Mouse (Mus musculus) cerebellum, adult 11-12 months (tissue): ENCODE results near the gene Sgpp2.

Experiments
- DNase-seq: peaks from one replicate; pipeline ENCODE4 v3.0.0; 2022

The Sgpp2 gene

GRCm38 (mm10) chr1:78409396-78409795 is 99.3 kb downstream of the Sgpp2 start:
- DNase-seq = no peak

- no peak for DNase-seq
Measured at GRCm38 (mm10) chr1:78412668-78413067, 102.5 kb downstream of the Sgpp2 start.

GRCm38 (mm10) chr1:78414421-78414820 is 104.3 kb downstream of the Sgpp2 start:
- DNase-seq = no peak

GRCm38 (mm10) chr1:78417154-78417911 is 107.2 kb downstream of the Sgpp2 start:
- DNase-seq = no peak

GRCm38 (mm10) chr1:78419593-78419992 is 109.4 kb downstream of the Sgpp2 start:
- DNase-seq = peak; percentile 68

- no peak for DNase-seq
Measured at GRCm38 (mm10) chr1:78420271-78420670, 110.1 kb downstream of the Sgpp2 start.

- DNase-seq = no peak
Measured at GRCm38 (mm10) chr1:78421749-78422148, 111.6 kb downstream of the Sgpp2 start.

GRCm38 (mm10) chr1:78422576-78422975 is 112.4 kb downstream of the Sgpp2 start:
- no peak for DNase-seq

- no peak for DNase-seq
Measured at GRCm38 (mm10) chr1:78424848-78425247, 114.7 kb downstream of the Sgpp2 start.

GRCm38 (mm10) chr1:78425309-78425708 is 115.2 kb downstream of the Sgpp2 start:
- no peak for DNase-seq

- no peak for DNase-seq
Measured at GRCm38 (mm10) chr1:78425793-78426700, 115.9 kb downstream of the Sgpp2 start.

GRCm38 (mm10) chr1:78426841-78427240 is 116.7 kb downstream of the Sgpp2 start:
- no peak for DNase-seq

GRCm38 (mm10) chr1:78428851-78429250 is 118.7 kb downstream of the Sgpp2 start:
- DNase-seq = no peak

GRCm38 (mm10) chr1:78433472-78433871 is 123.3 kb downstream of the Sgpp2 start:
- DNase-seq = no peak

- no peak for DNase-seq
Measured at GRCm38 (mm10) chr1:78435967-78436366, 125.8 kb downstream of the Sgpp2 start.

GRCm38 (mm10) chr1:78436445-78436844 is 126.3 kb downstream of the Sgpp2 start:
- no peak for DNase-seq

- no peak for DNase-seq
Measured at GRCm38 (mm10) chr1:78437150-78437549, 127.0 kb downstream of the Sgpp2 start.

GRCm38 (mm10) chr1:78440716-78441115 is 130.6 kb downstream of the Sgpp2 start:
- DNase-seq = no peak

GRCm38 (mm10) chr1:78443056-78443455 is 132.9 kb downstream of the Sgpp2 start:
- no peak for DNase-seq

GRCm38 (mm10) chr1:78446232-78446631 is 136.1 kb downstream of the Sgpp2 start:
- DNase-seq = no peak

GRCm38 (mm10) chr1:78446742-78447141 is 136.6 kb downstream of the Sgpp2 start:
- no peak for DNase-seq

- DNase-seq = no peak
Measured at GRCm38 (mm10) chr1:78448091-78448490, 137.9 kb downstream of the Sgpp2 start.

- no peak for DNase-seq
Measured at GRCm38 (mm10) chr1:78451070-78451854, 141.1 kb downstream of the Sgpp2 start.
